Mouse (Mus musculus): ENCODE measurements around the gene Akap11. TPM values are rescaled to one million over a fixed set of nuclear protein-coding genes. Genes with fewer than 3 reads are reported as not detected.

Gene Akap11
- polyA plus RNA-seq, 1 experiment from 2014 or later = 19.0 TPM

DNA sequence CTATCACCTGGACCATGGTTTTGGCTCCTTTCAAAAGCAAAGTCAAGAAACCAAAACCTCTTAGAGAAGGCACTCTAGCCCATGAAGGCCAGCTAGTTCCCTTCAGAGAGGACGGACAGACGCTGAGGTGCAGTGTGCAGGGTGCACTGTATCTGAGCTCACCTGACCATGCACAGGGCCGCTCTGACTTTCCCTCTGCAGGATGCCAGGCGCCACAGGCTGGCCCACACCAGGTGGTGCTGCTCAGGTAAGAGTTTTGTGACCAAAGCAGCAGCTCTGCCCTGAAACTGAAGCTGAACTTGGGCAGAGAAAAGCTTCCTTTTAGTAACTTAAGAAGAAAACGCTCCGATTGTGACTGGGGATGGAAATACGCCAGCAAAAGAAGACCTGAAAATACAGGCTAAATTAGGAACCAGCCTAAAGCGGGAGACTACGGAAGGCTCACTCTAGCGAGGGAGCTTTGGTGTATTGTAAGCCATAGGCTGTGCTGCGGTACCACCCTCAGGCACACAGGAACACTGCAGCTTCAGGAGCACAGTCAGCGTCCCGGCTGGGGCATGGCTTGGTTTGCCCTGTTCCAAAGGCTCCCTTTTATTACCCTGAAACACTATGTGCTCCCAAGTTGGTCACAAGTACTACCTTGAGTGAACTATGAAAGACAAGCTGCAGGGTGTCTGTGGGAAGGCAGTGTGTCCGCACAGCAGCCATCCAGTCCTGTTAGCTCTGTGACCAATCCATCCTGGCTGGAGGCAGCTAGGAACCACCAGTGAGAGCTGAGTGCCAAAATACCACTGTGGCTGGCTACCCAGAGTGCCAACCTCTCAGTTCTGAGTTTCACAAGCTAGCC, 54.0 kb downstream of the Akap11 start:
- Histone ChIP-seq H3K36me3 (ENCODE audit: control insufficient read depth, insufficient read depth, low read length) (no peaks in the 10 kb centered on the region), H3K4me1 (ENCODE audit: control insufficient read depth, insufficient read depth, low read length) (no peaks in the 10 kb centered on the region), H3K9ac (replicated peaks; ENCODE audit: low read depth, low read length) (no peak overlapping the region), H3K27ac (ENCODE audit: low read length) (no peak overlapping the region), H3K4me3 (ENCODE audit: low read depth, low read length) (no peak overlapping the region), H3K9me3 (ENCODE audit: control insufficient read depth, low read depth, low read length) (no peaks in the 10 kb centered on the region), H3K27me3 (ENCODE audit: control insufficient read depth, insufficient read depth, low read length) (no peaks in the 10 kb centered on the region), H3K4me2 (replicated peaks; ENCODE audit: low read depth, low read length) (no peak overlapping the region; the same call in 1 of the 2 replicates)
- 23% methylated on average over 14 of the region's 14 CpGs for whole genome bisulfite sequencing
- ATAC-seq (ENCODE audit: insufficient number of reproducible peaks, insufficient read depth, low FRiP score, low read depth) = peak; percentile 87; the same call in 1 of the 2 replicates

DNA sequence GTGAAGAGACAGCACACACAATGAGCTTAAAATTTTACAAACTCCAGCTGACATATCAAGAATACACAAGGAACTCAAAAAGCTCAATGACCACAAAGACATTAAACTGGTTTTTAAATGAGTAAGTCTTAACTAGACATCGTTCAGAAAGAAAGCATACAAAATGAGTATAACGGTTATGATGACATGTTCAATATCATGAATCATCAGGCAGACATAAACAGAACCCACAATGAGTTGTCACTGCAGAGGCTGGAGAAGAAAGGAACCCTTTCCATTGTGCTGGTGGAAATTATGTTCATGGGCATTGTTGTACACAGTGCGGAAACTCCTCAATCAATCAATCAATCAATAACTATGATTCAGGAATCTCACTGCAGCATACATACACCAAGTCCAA, 62.5 kb downstream of the Akap11 start:
- Histone ChIP-seq H3K4me2 (replicated peaks; ENCODE audit: low read depth, low read length) (no peak overlapping the region), H3K4me1 (ENCODE audit: control insufficient read depth, insufficient read depth, low read length) (no peaks in the 10 kb centered on the region), H3K4me3 (ENCODE audit: low read depth, low read length) (no peak overlapping the region), H3K9me3 (ENCODE audit: control insufficient read depth, low read depth, low read length) (no peaks in the 10 kb centered on the region), H3K27ac (ENCODE audit: low read length) (no peak overlapping the region), H3K9ac (replicated peaks; ENCODE audit: low read depth, low read length) (no peak overlapping the region), H3K36me3 (ENCODE audit: control insufficient read depth, insufficient read depth, low read length) (no peaks in the 10 kb centered on the region), H3K27me3 (ENCODE audit: control insufficient read depth, insufficient read depth, low read length) (no peaks in the 10 kb centered on the region)
- ATAC-seq (ENCODE audit: insufficient number of reproducible peaks, insufficient read depth, low FRiP score, low read depth) = no peak
- WGBS = 69% methylated on average over 3 of the region's 3 CpGs

DNA sequence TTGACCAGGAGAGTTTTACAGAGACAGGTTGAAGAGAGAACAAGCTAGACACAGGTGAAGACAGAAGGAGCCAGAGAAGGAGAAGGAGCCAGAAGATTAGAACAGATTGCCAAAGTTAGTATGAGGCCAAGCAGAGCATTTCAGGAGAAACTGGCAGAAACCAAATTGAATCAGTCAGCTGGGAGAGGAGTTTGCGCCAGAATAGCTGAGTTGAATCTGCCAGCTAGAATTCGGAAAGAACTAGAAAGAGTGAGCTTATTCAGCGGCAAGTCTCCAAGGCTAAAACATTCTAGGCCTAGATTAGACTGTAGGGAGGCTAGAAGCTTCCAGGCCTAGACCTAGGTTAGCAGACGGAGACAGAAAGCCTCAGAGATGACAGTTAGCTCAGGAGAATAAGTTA, 65.9 kb downstream of the Akap11 start:
- WGBS = 93% methylated on average over 4 of the region's 4 CpGs
- no peak overlapping the region for H3K9ac ChIP-seq (replicated peaks; ENCODE audit: low read depth, low read length)

DNA sequence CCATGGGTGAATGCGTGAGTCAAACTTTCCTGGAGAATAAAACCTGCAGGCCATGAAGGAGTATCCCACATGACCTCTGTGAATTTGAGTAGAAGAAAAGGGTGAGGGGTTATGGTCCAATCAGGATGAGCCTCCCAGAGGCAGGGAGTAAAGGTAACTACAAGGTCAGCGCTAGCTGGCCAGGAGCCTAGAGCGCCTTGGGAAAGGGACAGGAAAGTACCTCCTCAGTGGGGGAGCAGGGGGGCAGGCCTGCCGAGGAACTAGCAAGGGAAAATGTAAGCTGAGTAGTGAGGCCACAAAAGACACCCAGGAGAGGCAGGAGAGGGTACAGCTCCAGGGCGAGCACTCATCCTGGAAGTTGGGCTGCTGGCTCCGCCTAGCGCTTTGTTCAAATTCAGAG, 67.6 kb downstream of the Akap11 start:
- no peaks in the 10 kb centered on the region for H3K36me3 ChIP-seq (ENCODE audit: control insufficient read depth, insufficient read depth, low read length)
- 78% methylated on average over 7 of the region's 7 CpGs for WGBS

More for the DNA sequence above, 65.9 kb downstream of the Akap11 start:
- no peak overlapping the region for H3K4me3 ChIP-seq (ENCODE audit: low read depth, low read length)
- no peaks in the 10 kb centered on the region for H3K9me3 ChIP-seq (ENCODE audit: control insufficient read depth, low read depth, low read length)
- ATAC-seq (ENCODE audit: insufficient number of reproducible peaks, insufficient read depth, low FRiP score, low read depth) = no peak
- H3K4me1 ChIP-seq (ENCODE audit: control insufficient read depth, insufficient read depth, low read length) = no peaks in the 10 kb centered on the region
- no peak overlapping the region for H3K27ac ChIP-seq (ENCODE audit: low read length)
- no peaks in the 10 kb centered on the region for H3K27me3 ChIP-seq (ENCODE audit: control insufficient read depth, insufficient read depth, low read length)
- no peak overlapping the region for H3K4me2 ChIP-seq (replicated peaks; ENCODE audit: low read depth, low read length)
- no peaks in the 10 kb centered on the region for H3K36me3 ChIP-seq (ENCODE audit: control insufficient read depth, insufficient read depth, low read length)

DNA sequence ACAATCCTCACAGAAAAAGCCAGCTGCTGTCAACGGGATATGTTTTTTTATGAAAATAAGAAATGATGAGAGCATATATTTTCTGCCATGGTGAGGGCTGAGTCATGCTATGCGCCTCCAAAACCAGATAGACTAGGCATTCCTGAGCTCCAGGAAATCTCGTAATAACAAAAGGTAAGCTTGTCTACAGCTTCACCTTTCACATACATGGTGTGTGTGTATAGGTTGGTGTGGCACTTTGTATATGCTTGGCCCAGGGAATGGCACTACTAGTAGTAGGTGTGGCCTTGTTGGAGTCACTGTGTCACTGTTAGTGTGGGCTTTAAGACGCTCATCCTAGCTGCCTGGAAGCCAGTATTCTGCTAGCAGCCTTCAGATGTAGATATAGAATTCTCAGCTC, 68.6 kb downstream of the Akap11 start:
- H3K27ac ChIP-seq (ENCODE audit: low read length) = no peak overlapping the region
- WGBS = 84% methylated on average over 4 of the region's 4 CpGs
- no peak for ATAC-seq (ENCODE audit: insufficient number of reproducible peaks, insufficient read depth, low FRiP score, low read depth)
- no peaks in the 10 kb centered on the region for H3K9me3 ChIP-seq (ENCODE audit: control insufficient read depth, low read depth, low read length)
- H3K27me3 ChIP-seq (ENCODE audit: control insufficient read depth, insufficient read depth, low read length) = no peaks in the 10 kb centered on the region
- H3K4me2 ChIP-seq (replicated peaks; ENCODE audit: low read depth, low read length) = no peak overlapping the region
- no peak overlapping the region for H3K9ac ChIP-seq (replicated peaks; ENCODE audit: low read depth, low read length)
- no peaks in the 10 kb centered on the region for H3K4me1 ChIP-seq (ENCODE audit: control insufficient read depth, insufficient read depth, low read length)
- no peak overlapping the region for H3K4me3 ChIP-seq (ENCODE audit: low read depth, low read length)
- H3K36me3 ChIP-seq (ENCODE audit: control insufficient read depth, insufficient read depth, low read length) = no peaks in the 10 kb centered on the region

More for the DNA sequence above, 67.6 kb downstream of the Akap11 start:
- Histone ChIP-seq H3K27ac (ENCODE audit: low read length) (no peak overlapping the region), H3K9me3 (ENCODE audit: control insufficient read depth, low read depth, low read length) (no peaks in the 10 kb centered on the region), H3K27me3 (ENCODE audit: control insufficient read depth, insufficient read depth, low read length) (no peaks in the 10 kb centered on the region), H3K4me2 (replicated peaks; ENCODE audit: low read depth, low read length) (no peak overlapping the region), H3K9ac (replicated peaks; ENCODE audit: low read depth, low read length) (no peak overlapping the region), H3K4me1 (ENCODE audit: control insufficient read depth, insufficient read depth, low read length) (no peaks in the 10 kb centered on the region), H3K4me3 (ENCODE audit: low read depth, low read length) (no peak overlapping the region)
- ATAC-seq (ENCODE audit: insufficient number of reproducible peaks, insufficient read depth, low FRiP score, low read depth) = 0 out of 2 replicates have a peak, but pooled peaks have one; percentile 4

DNA sequence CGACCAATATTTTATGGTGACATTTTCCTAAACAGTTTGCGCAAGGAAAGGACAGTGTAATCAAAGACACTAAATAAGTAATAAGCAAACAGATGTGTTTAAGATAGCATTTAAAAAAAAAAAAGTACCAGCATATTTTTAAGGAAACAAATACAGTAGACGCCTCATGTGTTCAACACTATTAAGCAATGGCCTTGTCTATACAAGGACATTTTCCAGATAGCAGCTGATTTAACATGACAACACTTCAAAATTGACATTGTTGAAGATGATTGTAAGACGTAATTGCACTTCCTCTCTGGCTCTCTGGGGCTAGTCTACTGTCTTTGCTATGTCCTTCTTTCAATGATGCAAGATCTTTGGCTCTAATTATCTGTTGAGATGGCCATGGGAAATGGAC, 72.3 kb downstream of the Akap11 start:
- Histone ChIP-seq H3K4me1 (ENCODE audit: control insufficient read depth, insufficient read depth, low read length) (no peaks in the 10 kb centered on the region), H3K36me3 (ENCODE audit: control insufficient read depth, insufficient read depth, low read length) (no peaks in the 10 kb centered on the region), H3K9ac (replicated peaks; ENCODE audit: low read depth, low read length) (no peak overlapping the region), H3K9me3 (ENCODE audit: control insufficient read depth, low read depth, low read length) (no peaks in the 10 kb centered on the region), H3K27me3 (ENCODE audit: control insufficient read depth, insufficient read depth, low read length) (no peaks in the 10 kb centered on the region), H3K27ac (ENCODE audit: low read length) (no peak overlapping the region), H3K4me2 (replicated peaks; ENCODE audit: low read depth, low read length) (no peak overlapping the region), H3K4me3 (ENCODE audit: low read depth, low read length) (no peak overlapping the region)
- WGBS = 68% methylated on average over 4 of the region's 4 CpGs
- ATAC-seq (ENCODE audit: insufficient number of reproducible peaks, insufficient read depth, low FRiP score, low read depth) = no peak

DNA sequence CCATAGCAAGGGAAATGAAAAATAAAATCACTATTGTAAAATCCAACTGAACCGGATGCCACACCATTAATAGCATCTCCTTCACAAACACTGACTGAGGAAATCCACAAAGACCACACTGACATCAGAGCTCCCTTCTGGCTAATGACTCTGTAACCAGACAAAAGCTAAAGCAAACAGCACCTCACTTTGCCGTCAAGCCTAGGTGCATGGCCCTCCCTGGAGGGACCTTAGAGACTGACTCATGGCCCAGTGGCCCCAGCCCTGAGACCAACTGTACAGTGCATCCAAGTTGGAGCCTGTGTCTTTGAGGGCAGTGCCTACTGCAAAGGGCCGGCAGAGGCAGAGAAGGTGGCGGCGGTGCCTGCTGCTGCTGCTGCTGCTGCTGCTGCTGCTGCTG, 77.5 kb downstream of the Akap11 start:
- Histone ChIP-seq H3K4me3 (ENCODE audit: low read depth, low read length) (no peak overlapping the region), H3K4me1 (ENCODE audit: control insufficient read depth, insufficient read depth, low read length) (no peaks in the 10 kb centered on the region), H3K4me2 (replicated peaks; ENCODE audit: low read depth, low read length) (no peak overlapping the region), H3K9me3 (ENCODE audit: control insufficient read depth, low read depth, low read length) (no peaks in the 10 kb centered on the region), H3K36me3 (ENCODE audit: control insufficient read depth, insufficient read depth, low read length) (no peaks in the 10 kb centered on the region), H3K9ac (replicated peaks; ENCODE audit: low read depth, low read length) (no peak overlapping the region), H3K27me3 (ENCODE audit: control insufficient read depth, insufficient read depth, low read length) (no peaks in the 10 kb centered on the region), H3K27ac (ENCODE audit: low read length) (no peak overlapping the region)
- WGBS = 62% methylated on average over 5 of the region's 5 CpGs
- ATAC-seq (ENCODE audit: insufficient number of reproducible peaks, insufficient read depth, low FRiP score, low read depth) = no peak

DNA sequence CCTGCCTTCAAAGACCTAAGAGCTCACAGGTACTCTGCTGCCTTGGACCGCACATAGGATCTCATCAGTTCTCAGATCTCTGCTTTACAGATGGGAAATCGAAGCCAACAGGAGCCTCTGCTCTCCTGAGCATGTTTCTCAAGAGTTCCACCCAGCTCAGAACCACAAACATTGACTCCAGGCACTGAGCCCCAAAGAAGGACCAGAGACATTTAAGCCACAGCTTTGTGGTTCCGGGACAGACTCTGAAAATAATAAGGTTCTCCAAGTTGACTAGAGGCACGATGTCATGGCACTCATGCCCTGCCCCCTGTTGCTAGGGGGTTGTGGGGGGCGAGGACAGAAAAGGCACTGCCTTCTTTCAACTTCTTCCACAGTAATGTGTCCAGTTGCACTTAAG, 77.9 kb downstream of the Akap11 start:
- no peaks in the 10 kb centered on the region for H3K36me3 ChIP-seq (ENCODE audit: control insufficient read depth, insufficient read depth, low read length)
- H3K9ac ChIP-seq (replicated peaks; ENCODE audit: low read depth, low read length) = no peak overlapping the region
- H3K9me3 ChIP-seq (ENCODE audit: control insufficient read depth, low read depth, low read length) = no peaks in the 10 kb centered on the region
- no peaks in the 10 kb centered on the region for H3K27me3 ChIP-seq (ENCODE audit: control insufficient read depth, insufficient read depth, low read length)
- no peak overlapping the region for H3K4me2 ChIP-seq (replicated peaks; ENCODE audit: low read depth, low read length)
- 77% methylated on average over 5 of the region's 5 CpGs for WGBS
- H3K4me1 ChIP-seq (ENCODE audit: control insufficient read depth, insufficient read depth, low read length) = no peaks in the 10 kb centered on the region
- H3K27ac ChIP-seq (ENCODE audit: low read length) = no peak overlapping the region
- no peak overlapping the region for H3K4me3 ChIP-seq (ENCODE audit: low read depth, low read length)
- ATAC-seq (ENCODE audit: insufficient number of reproducible peaks, insufficient read depth, low FRiP score, low read depth) = no peak

DNA sequence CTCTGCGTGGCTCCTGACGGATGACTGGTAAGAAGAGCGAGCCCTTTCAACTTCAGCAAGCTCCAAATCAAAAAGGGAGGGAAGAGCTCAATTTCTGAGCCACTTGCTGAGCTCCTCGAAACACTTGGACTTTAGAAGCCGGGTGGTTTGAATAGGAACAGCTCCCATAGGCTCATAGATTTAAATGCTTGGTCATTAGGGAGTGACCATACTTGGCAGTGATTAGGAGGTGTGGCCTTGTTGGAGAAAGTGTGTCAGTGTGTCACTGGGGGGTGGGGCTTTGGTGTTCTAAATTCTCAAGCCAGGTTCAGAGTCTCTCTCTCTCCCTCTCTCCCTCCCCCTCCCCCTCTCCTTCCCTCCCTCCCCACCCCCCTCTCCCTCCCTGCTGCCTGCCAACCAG, 81.6 kb downstream of the Akap11 start:
- 91% methylated on average over 5 of the region's 5 CpGs for WGBS
- Histone ChIP-seq H3K36me3 (ENCODE audit: control insufficient read depth, insufficient read depth, low read length) (no peaks in the 10 kb centered on the region), H3K27ac (ENCODE audit: low read length) (no peak overlapping the region), H3K4me3 (ENCODE audit: low read depth, low read length) (no peak overlapping the region), H3K9ac (replicated peaks; ENCODE audit: low read depth, low read length) (no peak overlapping the region), H3K4me2 (replicated peaks; ENCODE audit: low read depth, low read length) (no peak overlapping the region), H3K4me1 (ENCODE audit: control insufficient read depth, insufficient read depth, low read length) (no peaks in the 10 kb centered on the region), H3K27me3 (ENCODE audit: control insufficient read depth, insufficient read depth, low read length) (no peaks in the 10 kb centered on the region), H3K9me3 (ENCODE audit: control insufficient read depth, low read depth, low read length) (no peaks in the 10 kb centered on the region)
- ATAC-seq (ENCODE audit: insufficient number of reproducible peaks, insufficient read depth, low FRiP score, low read depth) = no peak
